Mouse (Mus musculus): ENCODE data around the gene Kcnmb2.

GRCm38 (mm10) chr3:32188955-32189354 lies 286.6 kb downstream of the Kcnmb2 start:
- TF ChIP-seq CTCF (IDR thresholded peaks at IDR 0.05; ENCODE audit: control insufficient read depth, insufficient read depth, low read length) (no peak), POLR2A (IDR thresholded peaks at IDR 0.05; ENCODE audit: borderline replicate concordance, control insufficient read depth, low read depth, low read length) (no peak)
